Mouse (Mus musculus) cerebellum, adult 11-12 months (tissue): ENCODE data around the gene Nf1.

Experiments used
- DNase-seq: peaks from one replicate; pipeline ENCODE4 v3.0.0; 2022

The Nf1 gene

DNA sequence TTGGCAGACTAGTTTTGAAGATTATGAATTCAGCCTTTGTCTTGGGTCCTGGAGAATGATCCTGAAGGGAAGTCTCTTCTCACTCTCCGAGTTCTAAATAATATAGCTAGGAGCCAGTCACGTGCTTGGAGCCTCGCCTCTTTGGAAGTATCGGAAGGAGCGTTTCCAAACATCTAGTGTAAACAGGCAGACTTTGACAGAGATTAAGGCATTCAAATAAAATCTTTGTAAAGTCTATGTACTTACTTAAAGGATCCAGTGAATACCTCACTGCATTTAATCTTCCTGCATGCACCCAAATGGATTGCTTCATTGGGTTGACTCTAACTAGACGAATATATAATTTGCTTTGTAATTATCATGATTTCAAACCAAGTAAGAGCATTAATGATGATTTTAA lies 143.9 kb downstream of the Nf1 start:
- DNase-seq = no peak

DNA sequence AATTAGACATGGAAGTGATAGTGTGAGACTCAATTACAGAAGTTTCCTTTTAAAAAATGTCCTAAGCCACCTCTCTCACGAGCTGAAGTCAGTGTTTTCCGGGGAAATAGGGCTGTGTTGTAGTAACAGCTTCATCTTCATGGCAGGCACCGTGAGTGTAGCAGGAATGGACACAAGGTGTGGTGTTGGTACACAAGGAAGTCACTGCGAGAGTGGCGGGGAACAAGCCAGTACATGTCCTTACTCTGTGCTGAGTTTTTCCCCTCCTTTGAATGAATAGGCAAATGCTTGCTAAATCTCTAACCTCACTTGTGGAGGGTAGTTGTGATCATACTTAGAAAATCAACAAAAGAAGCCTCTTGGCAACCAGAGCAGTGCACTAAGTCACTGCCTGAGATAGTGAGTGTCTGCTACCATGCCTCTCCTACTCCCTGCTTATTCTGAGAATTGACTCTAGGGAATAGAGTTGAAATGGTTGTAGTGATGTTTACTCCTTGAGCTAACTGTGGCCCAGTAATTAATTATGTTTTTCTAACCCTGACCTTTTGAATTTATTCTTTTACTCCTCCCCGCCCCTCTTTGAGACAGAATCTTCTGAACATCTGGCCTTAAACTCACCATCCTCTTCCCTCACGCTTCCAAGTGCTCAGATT lies 144.5 kb downstream of the Nf1 start:
- DNase-seq = no peak

DNA sequence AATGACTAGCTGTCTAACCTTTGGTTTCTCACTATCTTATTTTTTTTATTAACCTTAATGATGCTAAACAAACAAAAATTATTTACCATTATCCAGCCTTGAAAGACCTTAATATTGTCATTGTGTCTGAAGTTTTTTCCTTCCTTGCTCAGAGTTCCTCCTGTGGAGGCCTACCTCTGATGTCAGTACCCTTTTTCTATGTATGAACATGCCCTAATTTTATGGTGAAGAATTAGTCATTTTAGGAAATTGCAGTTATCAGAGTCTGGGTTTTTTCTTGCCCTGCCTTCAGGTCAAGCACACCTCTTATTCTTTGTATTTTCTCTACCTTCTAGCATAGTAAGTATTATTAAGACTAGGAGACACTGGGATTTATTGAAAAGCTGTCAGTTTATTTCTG lies 145.2 kb downstream of the Nf1 start:
- no peak for DNase-seq

DNA sequence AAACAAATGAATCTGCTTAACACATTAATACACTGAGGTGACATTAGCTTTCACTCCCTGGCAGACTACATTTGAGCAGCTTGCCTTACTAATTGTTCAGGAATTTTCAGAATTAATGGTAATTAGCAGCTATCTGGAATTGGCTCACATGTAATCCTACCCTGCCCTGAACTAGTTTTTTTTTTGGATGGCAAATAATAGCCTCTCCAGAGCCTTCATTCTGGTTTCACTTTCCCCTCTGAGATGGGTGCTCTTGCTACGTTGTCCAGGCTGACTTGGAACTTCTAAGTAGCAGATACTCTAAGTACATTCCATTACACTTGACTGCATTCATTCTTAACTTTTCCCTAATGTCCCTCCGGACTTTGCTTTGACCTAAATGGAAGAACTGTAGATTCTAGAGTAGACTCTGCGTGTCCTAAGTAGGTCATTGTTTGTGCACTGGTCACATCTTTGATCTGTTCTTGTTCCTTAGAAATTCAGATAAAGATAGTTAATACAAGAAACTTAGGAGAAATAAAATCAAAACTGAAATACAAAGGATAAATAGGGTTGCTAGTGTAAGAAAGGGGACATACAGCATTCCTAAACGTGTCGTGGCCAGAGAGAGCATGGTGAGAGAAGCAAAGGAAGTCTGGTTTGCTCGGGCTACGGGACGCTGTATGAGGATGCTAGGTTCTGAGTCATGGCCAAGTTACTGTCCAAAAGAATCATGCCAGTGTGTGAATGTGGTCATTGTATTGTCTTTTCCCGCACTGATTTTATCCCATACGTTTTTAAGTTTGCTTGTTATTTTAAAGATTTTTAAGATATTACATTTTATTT lies 155.7 kb downstream of the Nf1 start:
- no peak for DNase-seq

DNA sequence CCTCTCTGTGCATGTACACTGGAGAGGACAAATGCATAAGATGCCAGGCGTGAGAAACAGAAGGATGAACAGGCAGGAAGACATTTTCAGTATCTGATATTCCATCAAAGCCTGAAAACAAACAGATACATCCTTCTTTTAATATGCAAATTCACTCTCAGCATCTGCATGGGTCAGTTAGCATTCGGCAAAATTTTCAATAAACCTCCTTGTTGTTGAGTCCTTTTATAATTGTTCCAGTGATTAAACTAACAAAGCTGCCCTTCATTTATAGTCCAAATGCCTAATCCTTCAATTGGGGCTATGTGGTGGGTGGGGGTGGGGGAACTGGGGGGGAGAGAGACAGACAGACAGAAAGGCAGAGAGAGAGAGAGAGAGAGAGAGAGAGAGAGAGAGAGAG lies 163.4 kb downstream of the Nf1 start:
- DNase-seq = no peak

DNA sequence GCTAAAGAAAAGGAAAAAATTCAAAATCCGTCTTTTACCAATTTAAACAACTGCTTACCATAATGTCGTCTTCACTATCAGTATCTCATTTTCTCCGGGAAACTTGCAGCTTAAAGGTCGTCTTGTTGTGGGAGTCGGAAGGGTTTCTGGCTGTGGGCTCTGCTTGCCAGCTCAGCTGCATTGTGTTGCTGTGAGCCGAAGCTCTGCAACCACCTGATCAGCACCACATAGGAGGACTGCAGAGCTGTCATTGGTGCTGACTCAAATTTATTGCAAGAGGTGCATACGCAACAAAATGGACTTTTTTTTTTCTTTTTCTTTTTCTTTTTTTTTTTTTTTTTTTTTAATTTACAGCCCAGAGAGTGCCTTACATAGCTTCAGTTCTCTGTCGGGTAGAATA lies 164.4 kb downstream of the Nf1 start, which contains the start of gene Omg:
Gene Omg, minus strand, starts transcription at position 240 of the 400 bp plus-strand sequence.
- no peak for DNase-seq

DNA sequence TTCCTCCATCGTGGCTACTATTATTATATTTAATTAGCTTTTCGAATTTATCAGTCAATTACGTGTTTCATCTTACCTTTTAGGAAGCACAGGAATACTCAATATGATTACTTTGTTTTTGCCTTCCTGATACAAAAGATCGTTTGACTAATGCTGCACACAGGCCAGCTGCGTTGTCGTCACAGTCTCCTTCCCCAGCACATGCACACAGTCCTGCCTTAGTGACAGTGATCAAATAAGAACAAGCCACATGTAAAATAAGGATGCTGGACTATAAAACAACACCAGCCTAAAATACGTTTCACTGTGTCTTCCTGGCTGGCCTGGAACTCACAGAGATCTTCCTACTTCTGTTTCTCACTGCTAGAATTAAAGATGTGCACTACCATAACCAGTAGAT lies 165.0 kb downstream of the Nf1 start:
- DNase-seq = no peak

DNA sequence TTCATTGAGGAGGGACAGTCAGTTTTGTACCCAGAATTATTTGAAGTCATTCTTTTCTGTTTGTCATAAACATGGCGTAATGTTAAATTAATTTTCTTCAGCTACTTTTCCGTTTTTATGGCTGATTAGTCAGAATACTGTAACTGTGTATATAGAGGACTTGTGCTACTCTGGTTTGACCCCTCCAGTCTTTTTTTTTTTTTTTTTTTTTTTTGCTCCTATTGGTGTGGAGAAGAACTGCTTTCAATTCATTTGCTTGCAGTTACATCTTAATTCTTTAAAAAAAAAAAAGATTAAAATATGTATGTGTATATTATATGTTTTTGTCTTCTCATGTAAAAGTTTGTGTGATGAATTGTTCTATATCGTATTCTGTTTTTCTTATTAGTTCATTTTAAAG lies 172.5 kb downstream of the Nf1 start:
- no peak for DNase-seq

DNA sequence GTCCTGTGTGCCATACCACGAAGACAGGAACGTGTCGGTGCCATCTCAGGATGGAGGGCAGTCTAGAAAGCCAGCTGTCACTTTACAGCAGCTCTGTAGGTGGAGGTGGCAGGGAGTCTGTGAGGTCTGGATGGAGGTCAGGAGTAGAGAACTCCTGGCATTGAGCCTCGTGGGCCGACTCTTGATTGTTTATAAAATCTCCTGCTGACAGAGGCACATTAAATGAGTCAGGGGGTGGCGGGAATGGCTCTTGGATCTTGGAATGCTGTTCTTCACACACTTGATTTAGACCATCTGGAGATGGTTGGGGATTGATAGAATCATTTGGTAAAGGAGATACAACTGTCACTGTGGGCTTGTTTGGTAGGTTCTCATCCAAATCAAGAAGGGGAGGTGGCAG lies 175.8 kb downstream of the Nf1 start:
- DNase-seq = no peak

DNA sequence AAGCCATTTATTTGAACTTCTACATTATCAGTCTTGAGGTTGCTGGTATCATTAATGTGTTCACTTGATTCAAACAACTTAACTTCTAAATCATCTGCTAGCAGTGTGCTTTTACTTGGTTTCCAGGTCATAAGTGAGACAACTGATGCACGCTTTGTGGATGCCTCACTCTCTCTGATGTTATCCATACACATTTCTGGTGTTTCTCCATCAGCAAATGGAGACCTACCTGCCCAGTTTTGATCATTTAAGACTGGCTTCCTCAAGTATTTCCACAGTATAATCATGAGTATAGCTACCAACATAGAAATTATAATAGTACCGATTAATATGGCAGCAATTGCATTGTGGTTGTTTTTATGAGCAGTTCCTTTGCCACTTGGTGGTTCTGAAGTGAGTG lies 176.3 kb downstream of the Nf1 start:
- DNase-seq = no peak

DNA sequence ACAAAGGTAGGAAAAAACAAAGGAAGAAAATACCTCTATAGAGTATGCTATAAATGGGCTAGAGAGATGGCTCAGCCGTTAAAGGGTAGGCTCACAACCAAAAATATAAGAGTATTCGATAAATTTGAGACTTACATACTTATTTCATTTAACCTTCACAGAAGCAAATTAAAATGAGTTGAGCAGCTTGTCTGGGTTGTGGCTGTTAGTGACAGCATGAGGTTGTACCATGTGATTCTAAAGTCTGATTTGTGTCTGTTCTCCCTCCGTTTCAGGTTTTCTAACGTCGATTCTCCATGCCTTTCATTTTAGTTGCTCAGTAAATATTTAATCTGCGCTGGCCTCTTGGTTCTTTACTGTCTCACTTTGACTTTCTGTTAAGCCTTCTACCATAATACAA lies 179.8 kb downstream of the Nf1 start:
- DNase-seq = no peak

DNA sequence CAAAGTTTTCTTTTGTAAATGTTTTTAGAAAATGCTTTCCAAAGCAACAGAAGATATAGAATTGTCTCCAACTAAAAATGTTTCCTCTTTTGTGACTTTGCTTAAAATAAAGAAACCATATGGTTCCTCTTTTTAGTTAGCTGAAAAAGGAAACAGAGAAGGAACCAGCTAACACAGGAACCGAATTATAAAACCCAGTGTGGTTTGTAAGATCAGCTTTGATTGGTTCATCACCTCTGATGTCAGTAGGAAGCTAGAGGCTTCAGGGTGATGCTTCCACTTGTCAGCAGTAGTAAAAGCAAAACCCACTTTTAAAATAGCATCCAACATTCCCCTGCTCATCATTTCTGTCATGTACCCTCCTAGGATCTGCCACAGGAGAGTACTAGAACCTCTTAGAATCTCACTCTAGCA lies 180.4 kb downstream of the Nf1 start:
- no peak for DNase-seq

DNA sequence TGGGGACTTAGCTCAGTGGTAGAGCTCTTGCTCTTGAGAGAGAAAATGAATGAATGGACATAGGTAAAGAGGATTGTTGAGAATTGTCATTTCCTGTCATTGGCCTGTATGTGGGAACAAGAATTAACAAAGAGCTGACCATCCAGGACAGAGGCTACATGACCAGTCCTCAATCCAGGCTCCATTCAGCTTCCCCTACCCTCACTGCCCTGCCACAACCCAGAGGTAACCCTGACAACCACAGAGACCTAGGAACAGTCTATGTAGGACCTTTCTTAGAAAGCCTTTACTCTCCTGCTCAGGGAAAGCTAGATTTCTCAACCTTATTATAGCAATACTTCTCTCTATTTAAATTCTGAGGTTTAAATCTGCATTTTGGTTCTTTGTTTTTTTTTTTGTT lies 181.3 kb downstream of the Nf1 start:
- DNase-seq = no peak

DNA sequence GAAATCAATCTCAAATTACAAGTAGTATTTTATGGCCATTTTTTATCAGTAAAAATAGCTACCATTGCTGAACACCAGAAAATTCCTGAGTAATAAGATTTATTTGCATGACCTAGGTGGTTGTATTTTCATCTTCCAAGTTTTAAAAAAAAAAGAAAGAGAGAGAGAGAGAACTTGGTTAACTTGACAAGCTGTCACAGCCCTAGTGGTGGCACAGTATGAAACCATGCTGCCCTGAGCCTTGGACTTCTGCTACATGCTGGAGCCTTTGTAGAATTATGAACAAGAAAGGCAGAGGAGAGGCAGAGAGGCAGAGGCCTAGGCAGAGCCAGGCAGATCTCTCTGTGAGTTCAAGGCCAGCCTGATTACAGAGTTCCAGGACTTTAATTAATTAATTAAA lies 182.4 kb downstream of the Nf1 start:
- DNase-seq = no peak

DNA sequence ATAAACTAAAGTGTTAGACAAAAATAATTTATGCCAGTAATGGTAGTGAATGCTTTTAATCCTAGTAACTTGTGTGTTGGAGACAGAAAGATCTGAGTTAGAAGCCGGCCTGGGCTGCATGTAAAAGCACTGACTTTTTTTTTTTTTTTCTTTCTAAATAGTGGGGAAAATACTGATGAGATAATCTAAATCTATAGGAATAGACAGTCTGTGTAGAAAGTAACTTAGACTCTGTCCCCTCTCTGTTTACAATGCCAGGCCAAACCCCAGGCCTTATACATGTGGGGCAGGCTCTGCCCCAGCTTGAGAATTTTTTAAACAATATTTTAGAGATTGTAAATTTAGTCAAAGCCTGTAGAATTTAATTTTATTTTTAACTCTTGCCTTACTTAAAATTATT lies 183.5 kb downstream of the Nf1 start:
- no peak for DNase-seq

DNA sequence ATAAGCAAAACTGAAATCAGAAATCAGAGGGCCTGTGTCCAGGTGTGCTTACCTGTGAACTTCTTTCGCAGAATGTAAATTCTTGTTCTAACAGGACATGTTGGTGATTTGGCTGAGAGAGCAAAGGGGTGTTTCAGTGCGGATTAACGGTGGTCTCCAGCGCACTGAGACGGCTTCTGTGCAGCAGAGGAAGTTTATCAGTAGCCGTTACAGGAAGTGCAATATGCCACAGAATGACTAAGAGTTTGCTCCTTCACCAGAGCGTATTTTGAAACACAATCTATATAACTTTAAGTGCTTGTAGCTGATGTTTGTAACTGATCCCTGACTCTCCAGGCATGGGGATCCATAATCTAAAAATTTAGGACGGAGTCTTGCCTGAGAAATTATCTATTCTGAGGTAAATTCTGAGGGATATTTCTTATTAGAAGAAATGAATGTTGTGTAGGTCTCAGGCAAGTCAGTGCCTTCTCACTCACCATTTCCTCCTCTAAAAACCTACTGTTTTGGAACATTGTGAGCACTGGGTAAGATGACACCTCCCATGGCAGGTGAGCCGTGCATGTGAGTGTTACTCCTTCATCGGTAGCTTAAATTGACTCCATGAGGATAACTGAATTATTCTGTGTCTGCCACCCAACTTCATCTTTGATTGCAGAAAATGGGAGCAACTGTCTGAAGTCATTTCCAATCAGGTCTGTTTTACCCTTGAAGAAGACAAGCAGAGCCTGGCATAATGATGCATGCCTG lies 184.2 kb downstream of the Nf1 start, which contains the start of gene Evi2b:
Gene Evi2b, minus strand, starts transcription at position 203 of the 750 bp plus-strand sequence.
- no peak for DNase-seq

DNA sequence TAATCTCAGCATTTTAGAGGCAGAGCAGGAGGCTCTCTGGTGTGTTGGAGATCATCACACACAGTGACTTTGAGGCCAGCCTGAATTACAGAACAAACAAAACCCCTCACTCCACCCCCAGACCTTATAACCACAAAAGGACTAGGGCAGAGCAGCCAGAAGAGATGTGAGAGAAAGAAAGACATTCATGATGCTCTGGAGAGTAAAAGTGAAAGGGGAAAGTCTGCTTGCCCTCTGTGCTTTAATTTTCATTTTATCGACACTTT lies 184.8 kb downstream of the Nf1 start:
- no peak for DNase-seq

DNA sequence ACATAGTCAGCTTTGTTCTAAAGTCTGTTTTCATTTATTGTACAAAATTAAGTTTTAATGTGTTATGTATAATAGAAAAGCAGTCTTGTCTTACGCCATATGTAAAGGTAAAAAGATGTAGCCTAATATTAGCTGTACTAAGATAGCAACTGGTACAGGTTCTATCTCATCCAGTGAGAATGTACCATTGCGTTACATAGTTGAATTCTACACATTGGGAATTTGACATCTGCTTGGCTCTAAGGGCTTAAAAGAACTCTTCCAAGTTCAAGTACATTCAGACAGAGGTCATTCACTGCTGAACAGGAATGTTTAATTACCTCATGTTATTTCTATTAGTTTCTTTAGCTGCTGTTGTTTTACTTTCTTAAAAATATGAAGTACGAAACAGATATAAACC lies 187.1 kb downstream of the Nf1 start:
- DNase-seq = no peak

DNA sequence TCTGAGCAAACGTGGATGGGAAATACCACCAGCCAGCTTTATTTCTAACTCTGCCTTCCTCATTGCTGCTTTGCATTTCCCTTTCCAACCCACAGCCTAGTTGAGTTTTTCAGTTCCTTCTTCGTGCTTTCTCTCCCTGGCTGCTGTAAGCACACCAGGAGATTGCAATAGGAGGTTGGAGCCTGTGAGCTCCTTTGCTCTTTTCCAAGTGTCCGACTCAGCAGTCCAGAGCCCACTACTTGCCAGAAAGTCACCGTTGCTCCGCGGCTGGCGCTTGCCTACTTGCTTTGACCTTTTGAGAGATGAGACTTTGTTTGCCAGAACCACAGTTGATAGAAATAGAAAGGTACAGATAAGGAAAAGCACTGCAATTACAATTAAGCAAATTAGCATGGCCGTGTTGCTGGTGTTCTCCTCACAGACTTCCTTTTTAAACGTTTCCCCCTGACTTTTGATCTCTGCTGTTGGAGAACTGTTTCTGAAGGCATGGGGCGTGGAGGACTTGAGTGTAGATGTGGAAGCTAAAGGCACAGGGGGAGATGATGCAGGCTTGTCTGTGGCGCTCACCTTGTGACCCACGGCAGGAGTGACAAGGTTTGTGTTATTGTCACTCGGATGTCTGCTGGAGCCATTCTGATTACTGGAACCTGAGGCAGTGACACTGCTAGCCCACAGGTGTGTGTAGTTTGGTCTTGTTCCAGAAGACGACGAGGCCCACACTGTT lies 187.7 kb downstream of the Nf1 start:
- DNase-seq = no peak

DNA sequence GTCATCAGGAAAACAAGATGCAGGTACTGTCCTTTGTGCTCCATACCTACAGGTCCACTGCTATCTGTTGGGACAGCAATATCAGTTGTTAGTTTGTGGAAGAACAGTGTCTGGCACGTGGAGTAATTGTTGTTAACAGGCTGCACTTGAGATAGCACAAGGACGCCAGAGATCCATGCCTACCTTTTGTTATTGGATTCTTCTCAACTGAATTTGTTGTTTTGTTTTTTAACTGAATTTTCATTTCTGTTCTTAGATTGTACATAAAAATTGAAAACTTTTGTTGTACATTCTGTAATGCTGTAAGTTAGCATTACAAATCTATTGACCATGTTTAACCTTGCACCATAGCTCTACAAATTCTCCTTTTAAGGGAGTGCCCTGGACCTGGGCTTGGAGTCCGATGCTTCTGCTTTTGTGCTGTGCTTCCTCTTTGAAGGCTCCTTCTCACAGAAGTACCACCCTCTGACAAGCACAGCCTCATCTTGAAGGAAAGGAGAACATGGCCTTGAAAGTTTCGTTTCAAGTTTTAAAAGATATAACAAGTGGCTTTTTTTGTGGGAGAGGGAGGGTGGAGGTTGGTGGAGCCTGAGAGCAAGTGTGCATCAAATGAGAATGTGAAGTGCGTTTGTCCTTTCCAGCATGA lies 188.4 kb downstream of the Nf1 start:
- no peak for DNase-seq

DNA sequence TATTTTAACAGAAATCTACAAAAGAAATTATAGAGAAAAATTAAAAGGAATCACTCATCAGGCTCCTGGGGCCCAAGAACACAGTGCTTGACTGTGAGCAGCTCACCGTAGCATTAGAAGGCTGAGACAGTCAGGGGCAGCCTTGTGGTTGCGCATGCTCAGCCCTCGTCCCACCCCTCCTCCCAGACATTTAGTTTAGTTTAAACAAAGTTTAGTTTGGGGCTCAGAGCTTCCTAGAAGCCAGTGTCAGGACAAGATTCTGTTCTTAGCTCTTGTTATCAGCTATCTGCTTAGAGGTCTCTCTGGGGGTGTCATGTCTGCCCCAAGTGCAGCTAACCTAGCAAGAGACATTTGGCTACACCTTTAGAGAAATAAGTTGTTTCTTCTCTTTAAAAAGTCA lies 189.1 kb downstream of the Nf1 start:
- DNase-seq = no peak

DNA sequence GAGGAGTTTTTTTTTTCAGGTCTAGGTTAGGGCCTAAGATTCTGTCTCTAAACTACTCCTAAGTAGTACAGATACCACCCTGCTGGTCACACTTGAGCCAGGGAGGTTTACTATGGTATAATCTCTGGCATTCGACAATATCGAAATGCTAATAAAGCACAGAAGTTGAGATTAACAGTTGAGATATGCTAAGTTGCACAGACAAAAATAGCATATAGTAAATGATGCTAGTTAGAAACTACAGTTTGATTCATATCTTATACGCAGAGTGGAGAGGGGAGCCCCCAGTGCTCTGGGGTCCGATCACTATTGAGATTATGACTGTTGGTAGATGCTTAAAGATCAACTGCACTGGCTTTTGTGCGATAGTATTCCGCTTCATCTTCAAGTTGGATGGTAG lies 189.7 kb downstream of the Nf1 start:
- no peak for DNase-seq

DNA sequence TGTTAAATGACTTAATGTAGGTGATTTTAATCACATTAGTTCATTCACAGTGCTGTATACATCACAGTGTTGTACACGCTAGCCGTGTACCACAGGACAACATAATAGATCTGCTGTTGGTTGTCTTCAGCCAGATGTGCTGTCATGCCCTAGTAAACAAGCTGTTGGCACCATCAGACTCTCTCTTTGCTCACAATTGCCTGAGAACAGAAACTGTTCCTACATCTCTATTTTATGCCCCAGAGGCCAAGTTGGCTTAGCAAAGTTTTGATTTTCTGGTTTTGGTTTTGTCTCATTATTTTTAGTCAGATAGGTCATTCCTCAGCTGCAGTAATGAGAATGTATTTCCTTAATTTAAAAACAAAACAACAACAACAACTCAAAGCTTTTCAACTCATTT lies 190.2 kb downstream of the Nf1 start:
- DNase-seq = no peak
